Mouse (Mus musculus): ENCODE data around the gene Phxr2. TPM values are rescaled to one million over a fixed set of nuclear protein-coding genes. Genes with fewer than 3 reads are reported as not detected.

The Phxr2 gene
- total and polyA plus RNA-seq, 3 experiments, result not detected

- TF ChIP-seq ZC3H11A (IDR thresholded peaks at IDR 0.05; ENCODE audit: low read depth, low read length) (no peak), MAZ (IDR thresholded peaks at IDR 0.05; ENCODE audit: low read depth, low read length) (no peak), EP300 (IDR thresholded peaks at IDR 0.05; ENCODE audit: low read length) (peak; percentile 63), PAX5 (IDR thresholded peaks at IDR 0.05; ENCODE audit: low read length) (no peak), JUN (IDR thresholded peaks at IDR 0.05; ENCODE audit: insufficient read depth, low read depth, low read length) (no peak), IRF4 (IDR thresholded peaks at IDR 0.05; ENCODE audit: low read depth, low read length) (peak; percentile 57), CHD2 (IDR thresholded peaks at IDR 0.05; ENCODE audit: low read length) (no peak), HCFC1 (IDR thresholded peaks at IDR 0.05; ENCODE audit: low read depth, low read length) (no peak), NRF1 (IDR thresholded peaks at IDR 0.05; ENCODE audit: low read depth, low read length) (no peak), POLR2AphosphoS2 (IDR thresholded peaks at IDR 0.05; ENCODE audit: low read depth, low read length) (no peak), ELF1 (IDR thresholded peaks at IDR 0.05; ENCODE audit: low read depth, low read length) (no peak), MYC (IDR thresholded peaks at IDR 0.05; ENCODE audit: low read depth, low read length) (no peak), ZKSCAN1 (IDR thresholded peaks at IDR 0.05; ENCODE audit: borderline replicate concordance, low read depth, low read length) (no peak), BHLHE40 (IDR thresholded peaks at IDR 0.05; ENCODE audit: low read depth, low read length) (no peak)
- dilution Hi-C loops (cut with MboI; ENCODE audit: extremely low pct_ligation_motif_present, extremely low pct_unique_long_range_greater_than_20kb, low sequenced_read_pairs), result no loop called here
Observed at GRCm38 (mm10) chr10:99093364-99093763, 32.8 kb downstream of the Phxr2 start.

DNA sequence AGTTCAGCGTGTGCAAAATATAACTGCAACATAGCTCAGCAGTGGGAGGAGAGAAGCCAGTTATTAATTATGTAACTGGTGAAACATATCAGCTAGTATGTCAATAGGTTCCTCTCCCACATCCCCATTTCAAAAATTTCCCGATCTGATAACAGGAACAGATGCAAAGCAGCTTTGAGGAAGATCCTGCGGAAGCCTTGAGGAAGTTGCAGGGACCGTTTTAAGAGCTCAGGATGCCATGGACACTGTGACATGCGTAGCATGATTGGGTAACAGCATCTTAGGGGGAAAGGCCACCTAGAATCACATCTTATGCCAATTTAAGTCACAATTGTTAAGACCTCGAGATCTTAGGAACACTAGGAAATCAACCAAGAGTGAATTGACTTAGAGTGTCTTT is 36.2 kb downstream of the Phxr2 start:
- H3K79me2 ChIP-seq (replicated peaks; ENCODE audit: control insufficient read depth, extremely low read depth, insufficient read depth, poor library complexity, severe bottlenecking), result no peaks in the 10 kb centered on the region
- H3K4me1 ChIP-seq (ENCODE audit: control insufficient read depth in 1 of 2, insufficient read depth in 2 of 2), result peaks cover 8 to 16% of the 10 kb centered on the region in 2 experiments; a peak in 3 of 4 replicates
- no peak overlapping the region for H3K27ac ChIP-seq (ENCODE audit: insufficient read depth, low read depth)
- TF ChIP-seq GABPA (IDR thresholded peaks at IDR 0.05; ENCODE audit: insufficient replicate concordance, low read depth, low read length) (no peak), JUND (conservative IDR thresholded peaks at IDR 0.05; ENCODE audit: low read depth, low read length) (no peak), JUN (IDR thresholded peaks at IDR 0.05; ENCODE audit: insufficient read depth, low read depth, low read length) (no peak), EP300 (IDR thresholded peaks at IDR 0.05; ENCODE audit: low read length) (no peak), NELFE (IDR thresholded peaks at IDR 0.05; ENCODE audit: low read depth, low read length) (no peak), ELF1 (IDR thresholded peaks at IDR 0.05; ENCODE audit: low read depth, low read length) (no peak), USF2 (conservative IDR thresholded peaks at IDR 0.05; ENCODE audit: low read depth, low read length) (no peak), POLR2A (IDR thresholded peaks at IDR 0.05; ENCODE audit: low read depth, low read length) (no peak), TCF12 (IDR thresholded peaks at IDR 0.05; ENCODE audit: low read depth, low read length) (no peak), IRF4 (IDR thresholded peaks at IDR 0.05; ENCODE audit: low read depth, low read length) (no peak), CTCF (conservative IDR thresholded peaks at IDR 0.05 in 1 of 2, IDR thresholded peaks at IDR 0.05 in 1 of 2; ENCODE audit: low read depth in 2 of 2, low read length in 2 of 2) (no peak), HCFC1 (IDR thresholded peaks at IDR 0.05; ENCODE audit: low read depth, low read length) (no peak)
- no peaks in the 10 kb centered on the region for H3K27me3 ChIP-seq (replicated peaks)
- DNase-seq (ENCODE audit: extremely low read depth), result no peak
- no peaks in the 10 kb centered on the region for H3K36me3 ChIP-seq (replicated peaks in 1 of 2; ENCODE audit: control insufficient read depth in 1 of 2, insufficient read depth in 1 of 2, low read length in 1 of 2)
- H3K9me3 ChIP-seq (replicated peaks; ENCODE audit: low read length), result peaks cover 3% of the 10 kb centered on the region
- dilution Hi-C loops (cut with MboI; ENCODE audit: extremely low pct_ligation_motif_present, extremely low pct_unique_long_range_greater_than_20kb, low sequenced_read_pairs), result no loop called here
- H3K4me2 ChIP-seq (ENCODE audit: insufficient read depth, low read depth, poor library complexity, severe bottlenecking), result no peak overlapping the region
- in situ Hi-C loops (cut with MboI; ENCODE audit: low pct_ligation_motif_present, low pct_unique_long_range_greater_than_20kb, low sequenced_read_pairs), result loop anchor here (25.0 kb wide), 3 partner anchors 178 to 603 kb away; partner anchors contain the start of gene Atp2b1
- no peak overlapping the region for H3K4me3 ChIP-seq (replicated peaks in 1 of 3; ENCODE audit: low read depth in 2 of 3, low read length in 2 of 3, poor library complexity in 1 of 3)
- no peak overlapping the region for H3K9ac ChIP-seq (ENCODE audit: insufficient read depth, low read depth)

More at GRCm38 (mm10) chr10:99093364-99093763, 32.8 kb downstream of the Phxr2 start:
- H3K9me3 ChIP-seq (replicated peaks; ENCODE audit: low read length), result peaks cover 5% of the 10 kb centered on the region
- H3K4me2 ChIP-seq (ENCODE audit: insufficient read depth, low read depth, poor library complexity, severe bottlenecking), result peak overlapping the region; percentile 60
- H3K79me2 ChIP-seq (replicated peaks; ENCODE audit: control insufficient read depth, extremely low read depth, insufficient read depth, poor library complexity, severe bottlenecking), result no peaks in the 10 kb centered on the region
- in situ Hi-C loops (cut with MboI; ENCODE audit: low pct_ligation_motif_present, low pct_unique_long_range_greater_than_20kb, low sequenced_read_pairs), result loop anchor here (25.0 kb wide), 3 partner anchors 181 to 606 kb away; partner anchors contain the start of gene Atp2b1
- no peak for DNase-seq (ENCODE audit: extremely low read depth)
- H3K4me3 ChIP-seq (replicated peaks in 1 of 3; ENCODE audit: low read depth in 2 of 3, low read length in 2 of 3, poor library complexity in 1 of 3), result no peak overlapping the region
- H3K9ac ChIP-seq (ENCODE audit: insufficient read depth, low read depth), result no peak overlapping the region
- H3K27me3 ChIP-seq (replicated peaks), result no peaks in the 10 kb centered on the region
- no peak overlapping the region for H3K27ac ChIP-seq (ENCODE audit: insufficient read depth, low read depth)
- peaks cover 6 to 14% of the 10 kb centered on the region in 2 experiments; a peak in 3 of 4 replicates for H3K4me1 ChIP-seq (ENCODE audit: control insufficient read depth in 1 of 2, insufficient read depth in 2 of 2)
- H3K36me3 ChIP-seq (replicated peaks in 1 of 2; ENCODE audit: control insufficient read depth in 1 of 2, insufficient read depth in 1 of 2, low read length in 1 of 2), result peaks cover 0 to 6% of the 10 kb centered on the region in 2 experiments

All from CH12.LX (cell line).